Mouse (Mus musculus) gastrocnemius, adult 2 months (tissue): ENCODE results near the gene 2700049A03Rik. TPM values are rescaled to one million over a fixed set of nuclear protein-coding genes. Genes with fewer than 3 reads are reported as not detected.
A peak's percentile ranks its signal among the peaks of the same experiment; 100 is the strongest.

Source experiments
- DNase-seq: peaks from one replicate; pipeline ENCODE4 v3.0.0; 2022
- H3K27ac ChIP-seq: fragments of 200-600 bp; 2 replicates; pipeline ENCODE4 v1.8.1; 2022; ENCODE audit warnings: mild to moderate bottlenecking
- H3K4me3 ChIP-seq: fragments of 200-600 bp; 2 replicates; pipeline ENCODE4 v1.8.1; 2022; ENCODE audit warnings: mild to moderate bottlenecking, moderate library complexity
- CTCF ChIP-seq: fragments of 200-600 bp; IDR thresholded peaks from 2 replicates; pipeline ENCODE4 v1.8.1; 2022; ENCODE audit warnings: antibody characterized with exemption, mild to moderate bottlenecking, moderate library complexity
- intact Hi-C: fragments of 180-260 bp; cut with DNase I; formaldehyde crosslinking; loops from one replicate; pipeline ENCODE4 v1.15.1; 2025
- total RNA-seq, 2 experiments: library from RNA; stranded (reverse); gene quantifications; 2 replicates each; pipeline ENCODE4 v1.2.3; 2021

Gene 2700049A03Rik
- total RNA-seq, 2 experiments from 2014 or later, result 3.3 to 4.8 TPM

GRCm38 (mm10) chr12:71249348-71249747 is 112.7 kb downstream of the 2700049A03Rik start:
- TF ChIP-seq CTCF, result no peak
- Histone ChIP-seq H3K27ac (no peak overlapping the region), H3K4me3 (no peak overlapping the region)
- no peak for DNase-seq
- intact Hi-C loops, result no loop called here

GRCm38 (mm10) chr12:71252509-71253167 is 116.0 kb downstream of the 2700049A03Rik start:
- intact Hi-C loops, result no loop called here
- no peak for TF ChIP-seq CTCF
- no peak for DNase-seq
- Histone ChIP-seq H3K4me3 (no peak overlapping the region), H3K27ac (no peak overlapping the region)

- no peak for TF ChIP-seq CTCF
- intact Hi-C loops, result no loop called here
- no peak overlapping the region for H3K4me3 ChIP-seq
- DNase-seq, result no peak
- no peak overlapping the region for H3K27ac ChIP-seq
Observed at GRCm38 (mm10) chr12:71254779-71255178, 118.1 kb downstream of the 2700049A03Rik start.

GRCm38 (mm10) chr12:71258196-71258920 is 121.7 kb downstream of the 2700049A03Rik start:
- peak overlapping the region; percentile 28; the same call in 1 of the 2 replicates for H3K27ac ChIP-seq
- no peak for TF ChIP-seq CTCF
- 0 out of 2 replicates have a peak overlapping the region, but pooled peaks have one; percentile 5 for H3K4me3 ChIP-seq
- intact Hi-C loops, result no loop called here
- no peak for DNase-seq

GRCm38 (mm10) chr12:71264211-71264610 is 127.6 kb downstream of the 2700049A03Rik start:
- Histone ChIP-seq H3K4me3 (no peak overlapping the region), H3K27ac (no peak overlapping the region)
- intact Hi-C loops, result no loop called here
- no peak for TF ChIP-seq CTCF
- DNase-seq, result no peak

- DNase-seq, result no peak
- intact Hi-C loops, result no loop called here
- Histone ChIP-seq H3K27ac (no peak overlapping the region), H3K4me3 (no peak overlapping the region)
- TF ChIP-seq CTCF, result no peak
Observed at GRCm38 (mm10) chr12:71269367-71269766, 132.7 kb downstream of the 2700049A03Rik start.

GRCm38 (mm10) chr12:71271131-71271530 is 134.5 kb downstream of the 2700049A03Rik start:
- intact Hi-C loops, result no loop called here
- DNase-seq, result no peak
- H3K27ac ChIP-seq, result no peak overlapping the region
- TF ChIP-seq CTCF, result no peak
- H3K4me3 ChIP-seq, result no peak overlapping the region

GRCm38 (mm10) chr12:71274519-71275237 is 138.0 kb downstream of the 2700049A03Rik start:
- no peak for DNase-seq
- Histone ChIP-seq H3K4me3 (no peak overlapping the region), H3K27ac (no peak overlapping the region)
- intact Hi-C loops, result no loop called here
- peak; percentile 28; the same call in 1 of the 2 replicates for TF ChIP-seq CTCF

- Histone ChIP-seq H3K27ac (no peak overlapping the region), H3K4me3 (no peak overlapping the region)
- TF ChIP-seq CTCF, result no peak
- intact Hi-C loops, result no loop called here
- DNase-seq, result no peak
Observed at GRCm38 (mm10) chr12:71275906-71276595, 139.4 kb downstream of the 2700049A03Rik start.

GRCm38 (mm10) chr12:71279521-71280262 is 143.0 kb downstream of the 2700049A03Rik start:
- TF ChIP-seq CTCF, result no peak
- Histone ChIP-seq H3K27ac (no peak overlapping the region), H3K4me3 (no peak overlapping the region)
- intact Hi-C loops, result no loop called here
- DNase-seq, result no peak

GRCm38 (mm10) chr12:71281201-71281768 is 144.6 kb downstream of the 2700049A03Rik start:
- Histone ChIP-seq H3K4me3 (no peak overlapping the region), H3K27ac (no peak overlapping the region)
- no peak for DNase-seq
- intact Hi-C loops, result no loop called here
- TF ChIP-seq CTCF, result no peak
